Mouse (Mus musculus) liver, embryonic 14.5 days (tissue): ENCODE data around the gene Iffo1. TPM values are rescaled to one million over a fixed set of nuclear protein-coding genes. Genes with fewer than 3 reads are reported as not detected.

Experiments
- ATAC-seq: fragments of 200-750 bp; cut with Nextera tagmentation; 2 replicates; pipeline ENCODE4 v1.8.0; 2017; ENCODE audit warnings: moderate number of reproducible peaks, mild to moderate bottlenecking, moderate library complexity; ENCODE audit not compliant: insufficient read depth
- DNase-seq, 3 experiments: peaks; one replicate each; pipeline ENCODE4 v3.0.0-alpha.2; 2012 to 2013; ENCODE audit warnings: low read depth in 3 of 3, low spot score in 3 of 3
- H3K27ac ChIP-seq: fragments of 300-500 bp; sonication (generic); 2 replicates; pipeline ENCODE4 v1.5.1; 2014; ENCODE audit warnings: moderate library complexity, mild to moderate bottlenecking, control low read depth, inconsistent platforms
- H3K27me3 ChIP-seq: fragments of 300-500 bp; sonication (generic); 2 replicates; pipeline ENCODE4 v1.6.1; 2014; ENCODE audit warnings: mild to moderate bottlenecking, low read length, moderate library complexity; ENCODE audit not compliant: control insufficient read depth, insufficient read depth
- H3K36me3 ChIP-seq: fragments of 300-500 bp; sonication (generic); replicated peaks from 2 replicates; pipeline ENCODE4 v1.6.1; 2014; ENCODE audit warnings: low read depth; ENCODE audit not compliant: control insufficient read depth, insufficient read depth
- H3K4me1 ChIP-seq, 2 experiments: fragments of 200-500 bp in 1 of 2; fragments of 300-500 bp in 1 of 2; sonication (generic) in 1 of 2; replicated peaks; 2 replicates each; pipeline ENCODE4 v1.6.1; 2012 to 2014; ENCODE audit warnings: antibody characterized with exemption in 1 of 2, inconsistent platforms in 1 of 2, low read length in 1 of 2; ENCODE audit not compliant: control insufficient read depth in 2 of 2, insufficient read depth in 2 of 2
- H3K4me2 ChIP-seq: fragments of 300-500 bp; sonication (generic); 2 replicates; pipeline ENCODE4 v1.6.1; 2014; ENCODE audit warnings: low read depth, mild to moderate bottlenecking, control low read depth, moderate library complexity
- H3K4me3 ChIP-seq, 2 experiments: fragments of 200-500 bp in 1 of 2; fragments of 300-500 bp in 1 of 2; sonication (generic) in 1 of 2; 2 replicates each; pipeline ENCODE4 v1.5.1; 2012 to 2014; ENCODE audit warnings: low read depth in 2 of 2, low read length in 2 of 2, mild to moderate bottlenecking in 2 of 2, control low read depth in 1 of 2, inconsistent platforms in 1 of 2, moderate library complexity in 1 of 2; ENCODE audit not compliant: insufficient read depth in 1 of 2
- H3K9ac ChIP-seq: fragments of 300-500 bp; sonication (generic); replicated peaks from 2 replicates; pipeline ENCODE4 v1.6.1; 2014; ENCODE audit warnings: mild to moderate bottlenecking, control low read depth, moderate library complexity
- H3K9me3 ChIP-seq: fragments of 300-500 bp; sonication (generic); 2 replicates; pipeline ENCODE4 v1.6.1; 2016; ENCODE audit warnings: low read length, mixed read lengths; ENCODE audit not compliant: control insufficient read depth
- CTCF ChIP-seq: IDR thresholded peaks from 2 replicates; pipeline ENCODE4 v1.5.1; 2016; ENCODE audit warnings: antibody characterized with exemption, low read depth, control low read depth
- EP300 ChIP-seq: IDR thresholded peaks from 2 replicates; pipeline ENCODE4 v1.6.1; 2016; ENCODE audit warnings: antibody characterized with exemption, low read depth
- WGBS: fragments of 180-500 bp; shearing (Covaris S2); extraction: QIAGEN DNeasy Blood & Tissue Kit; methylation state at CpG from one replicate; pipeline ENCODE4 v1.1.7; 2014; ENCODE audit not compliant: insufficient replicate concordance; 5-methylcytosine and 5-hydroxymethylcytosine counted together
- polyA plus RNA-seq, 2 experiments: library from polyadenylated mRNA; depleted of rRNA in 1 of 2; stranded (reverse) in 1 of 2; unstranded in 1 of 2; fragments of >200 nt; fragmentation: Nextera tagmentation in 1 of 2; extraction: Ambion mirVana in 1 of 2; gene quantifications; 2 replicates each; pipeline versions ENCODE4 v1.2.1 to v1.2.3; 2012 to 2014

Iffo1 gene
- polyA plus RNA-seq, 2 experiments = 1.8 to 6.0 TPM

DNA sequence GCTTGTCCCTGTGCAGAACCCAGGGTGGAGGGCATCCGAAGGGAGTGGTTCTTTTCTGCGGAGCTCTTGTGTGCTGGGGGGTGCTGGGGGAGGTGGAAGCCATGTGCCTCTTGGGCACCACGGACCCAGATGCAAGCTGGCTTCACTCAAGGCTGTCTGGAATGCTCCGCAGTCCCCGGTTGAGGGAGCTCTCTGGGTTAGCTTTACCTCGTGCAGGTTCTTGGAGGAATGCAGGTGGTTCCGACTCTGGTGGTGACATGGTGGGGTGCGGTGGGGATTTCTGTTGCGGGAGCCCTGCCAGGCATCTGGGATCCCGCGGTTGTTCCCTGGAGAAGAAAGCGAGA, 47.7 kb upstream of the Iffo1 start:
- H3K9ac ChIP-seq = peak overlapping the region; percentile 88
- H3K36me3 ChIP-seq = peaks cover 38% of the 10 kb centered on the region
- no peaks in the 10 kb centered on the region for H3K9me3 ChIP-seq
- peak overlapping the region; percentile 89 for H3K4me2 ChIP-seq
- ATAC-seq (peak; percentile 6; the same call in 1 of the 2 replicates), DNase-seq (no peak)
- TF ChIP-seq EP300 (no peak), CTCF (no peak; the same call in 1 of the 2 replicates)
- no peaks in the 10 kb centered on the region for H3K27me3 ChIP-seq
- H3K27ac ChIP-seq = no peak overlapping the region; the same call in 1 of the 2 replicates
- peaks cover 30% of the 10 kb centered on the region in 2 experiments for H3K4me1 ChIP-seq
- peak overlapping the region; percentile 85 to 88 for H3K4me3 ChIP-seq
- WGBS = 4% methylated on average over 12 of the region's 12 CpGs

DNA sequence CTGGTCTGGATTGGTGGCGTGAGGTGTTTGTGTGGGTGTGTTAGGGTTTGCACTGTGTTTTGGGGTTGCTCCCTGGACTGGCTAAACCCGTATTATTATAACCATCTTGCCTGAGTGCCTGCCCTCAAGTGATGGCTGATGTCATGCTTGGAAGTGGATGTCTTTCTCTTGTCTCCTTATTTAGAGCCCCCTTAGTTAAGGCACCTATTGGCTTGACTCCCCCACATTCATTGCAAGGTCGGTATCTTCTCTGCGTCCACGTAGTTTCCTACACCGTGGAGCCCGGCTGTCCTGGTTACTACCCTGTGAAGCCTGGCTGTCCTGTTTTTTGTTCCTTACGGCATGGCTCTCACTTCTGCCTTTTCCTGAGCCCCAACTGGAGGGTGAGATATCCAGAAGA, 47.1 kb upstream of the Iffo1 start:
- Histone ChIP-seq H3K4me1 (peaks cover 30 to 32% of the 10 kb centered on the region in 2 experiments), H3K4me3 (peak overlapping the region; percentile 85 to 88), H3K9ac (peak overlapping the region; percentile 88), H3K4me2 (peak overlapping the region; percentile 89), H3K27ac (no peak overlapping the region), H3K27me3 (no peaks in the 10 kb centered on the region), H3K9me3 (no peaks in the 10 kb centered on the region), H3K36me3 (peaks cover 44% of the 10 kb centered on the region)
- no peak for TF ChIP-seq CTCF
- no peak for TF ChIP-seq EP300
- 57% methylated on average over 8 of the region's 8 CpGs for WGBS
- DNase-seq (no peak), ATAC-seq (no peak)

DNA sequence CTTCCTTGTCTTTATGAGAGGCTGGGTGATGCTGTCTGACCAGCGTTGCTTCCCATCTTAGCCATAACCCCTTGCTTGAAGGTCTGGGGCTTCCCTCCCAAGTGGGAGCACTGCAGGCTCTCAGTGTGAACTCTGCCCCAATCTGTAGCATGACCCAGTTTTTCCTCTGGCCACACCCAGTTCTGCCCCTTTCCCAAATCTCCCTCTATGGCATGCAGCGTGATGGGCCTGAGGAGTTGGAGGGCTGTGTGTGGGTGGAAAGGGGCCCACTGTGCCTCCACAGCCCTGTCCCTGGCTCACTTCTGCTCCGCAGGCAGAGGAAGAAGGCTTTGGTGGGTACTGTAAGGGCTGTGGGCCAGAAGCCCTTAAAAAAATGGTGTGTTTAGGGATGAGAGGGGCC, 46.5 kb upstream of the Iffo1 start:
- Histone ChIP-seq H3K4me2 (peak overlapping the region; percentile 89), H3K4me1 (peaks cover 33 to 34% of the 10 kb centered on the region in 2 experiments), H3K4me3 (peak overlapping the region in 1 of 2 experiments; percentile 88; a peak in 3 of 4 replicates), H3K27me3 (no peaks in the 10 kb centered on the region), H3K27ac (no peak overlapping the region), H3K9me3 (no peaks in the 10 kb centered on the region), H3K9ac (peak overlapping the region; percentile 11), H3K36me3 (peaks cover 48% of the 10 kb centered on the region)
- DNase-seq = no peak
- WGBS = 61% methylated on average over 3 of the region's 3 CpGs
- TF ChIP-seq EP300 (no peak), CTCF (no peak)
- ATAC-seq = no peak

DNA sequence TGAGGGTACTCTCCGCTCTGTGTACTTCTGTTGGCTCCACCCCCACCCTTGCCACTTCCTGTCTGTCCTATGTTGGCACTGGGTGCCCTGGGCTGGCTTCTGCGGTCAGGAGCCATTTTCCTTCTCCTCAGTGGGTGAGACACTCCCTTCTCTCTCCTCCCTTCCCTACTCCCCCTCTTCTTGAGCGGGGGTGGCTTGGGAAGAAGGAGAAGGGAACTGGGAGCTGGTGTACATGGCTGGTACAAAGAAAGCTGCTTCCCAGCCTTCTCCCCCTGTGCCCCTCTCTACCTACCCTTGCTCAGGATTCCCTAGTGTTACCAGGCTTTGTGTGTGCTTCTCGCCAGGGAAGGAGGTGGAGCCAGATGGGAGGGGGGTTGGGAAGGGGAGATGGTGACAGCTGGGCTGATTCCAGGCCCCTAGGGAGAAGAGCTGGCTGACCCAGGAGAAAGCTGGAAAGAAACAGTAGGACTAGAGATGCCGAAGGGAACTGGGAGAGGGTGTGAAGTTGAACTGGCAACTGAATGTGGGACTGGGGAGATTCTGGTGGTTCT, 45.5 kb upstream of the Iffo1 start:
- peaks cover 48% of the 10 kb centered on the region for H3K36me3 ChIP-seq
- no peaks in the 10 kb centered on the region for H3K27me3 ChIP-seq
- H3K4me2 ChIP-seq = peak overlapping the region; percentile 89; the same call in 1 of the 2 replicates
- 76% methylated on average over 5 of the region's 5 CpGs for WGBS
- no peak overlapping the region for H3K4me3 ChIP-seq
- H3K9me3 ChIP-seq = no peaks in the 10 kb centered on the region
- TF ChIP-seq EP300 (no peak), CTCF (no peak)
- H3K27ac ChIP-seq = no peak overlapping the region
- no peak overlapping the region for H3K9ac ChIP-seq
- no peak for DNase-seq
- H3K4me1 ChIP-seq = peaks cover 39 to 41% of the 10 kb centered on the region in 2 experiments
- no peak for ATAC-seq

DNA sequence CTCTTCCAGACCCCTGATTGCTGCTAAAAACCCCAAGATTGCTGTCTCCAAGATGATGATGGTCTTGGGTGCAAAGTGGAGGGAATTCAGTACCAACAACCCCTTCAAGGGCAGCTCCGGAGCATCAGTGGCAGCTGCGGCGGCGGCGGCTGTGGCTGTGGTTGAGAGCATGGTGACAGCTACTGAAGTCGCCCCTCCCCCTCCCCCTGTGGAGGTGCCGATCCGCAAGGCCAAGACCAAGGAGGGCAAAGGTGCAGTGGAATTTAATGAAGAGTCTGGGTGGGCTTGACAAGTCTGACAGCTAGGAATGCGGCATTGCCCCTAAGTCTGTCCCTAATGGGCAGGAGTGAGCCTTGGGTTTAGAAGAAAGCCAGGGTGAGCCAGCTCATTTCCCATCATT, 43.6 kb upstream of the Iffo1 start:
- H3K9me3 ChIP-seq = no peaks in the 10 kb centered on the region
- no peak overlapping the region for H3K4me2 ChIP-seq
- no peak overlapping the region for H3K9ac ChIP-seq
- H3K27me3 ChIP-seq = no peaks in the 10 kb centered on the region
- H3K27ac ChIP-seq = no peak overlapping the region
- TF ChIP-seq EP300 = no peak
- TF ChIP-seq CTCF = no peak
- peaks cover 35 to 37% of the 10 kb centered on the region in 2 experiments for H3K4me1 ChIP-seq
- no peak overlapping the region for H3K4me3 ChIP-seq
- WGBS = 85% methylated on average over 9 of the region's 9 CpGs
- DNase-seq (no peak), ATAC-seq (no peak)
- peaks cover 66% of the 10 kb centered on the region for H3K36me3 ChIP-seq
